Mouse (Mus musculus) midbrain, embryonic 16.5 days (tissue): ENCODE results near the gene Col23a1. TPM values are rescaled to one million over a fixed set of nuclear protein-coding genes. Genes with fewer than 3 reads are reported as not detected.

Experiments
- ATAC-seq: fragments of 200-750 bp; cut with Nextera tagmentation; 2 replicates; pipeline ENCODE4 v1.8.0; 2017; ENCODE audit warnings: moderate TSS enrichment
- H3K27ac ChIP-seq: fragments of 300-500 bp; sonication (generic); 2 replicates; pipeline ENCODE4 v1.5.1; 2014; ENCODE audit warnings: mild to moderate bottlenecking, low read length, mixed read lengths
- H3K27me3 ChIP-seq: fragments of 300-500 bp; sonication (generic); 2 replicates; pipeline ENCODE4 v1.6.1; 2014; ENCODE audit warnings: low read depth, low read length, mixed read lengths; ENCODE audit not compliant: control insufficient read depth, insufficient read depth
- H3K36me3 ChIP-seq: fragments of 300-500 bp; sonication (generic); 2 replicates; pipeline ENCODE4 v1.6.1; 2014; ENCODE audit warnings: mild to moderate bottlenecking, low read length, moderate library complexity, mixed read lengths; ENCODE audit not compliant: control insufficient read depth, insufficient read depth
- H3K4me1 ChIP-seq: fragments of 300-500 bp; sonication (generic); 2 replicates; pipeline ENCODE4 v1.6.1; 2014; ENCODE audit warnings: mild to moderate bottlenecking, low read length, mixed read lengths; ENCODE audit not compliant: control insufficient read depth, insufficient read depth
- H3K4me2 ChIP-seq: fragments of 300-500 bp; sonication (generic); 2 replicates; pipeline ENCODE4 v1.6.1; 2014; ENCODE audit warnings: mild to moderate bottlenecking, low read length, mixed read lengths
- H3K4me3 ChIP-seq: fragments of 300-500 bp; sonication (generic); 2 replicates; pipeline ENCODE4 v1.5.1; 2014; ENCODE audit warnings: low read depth, mild to moderate bottlenecking, low read length, moderate library complexity, mixed read lengths
- H3K9ac ChIP-seq: fragments of 300-500 bp; sonication (generic); 2 replicates; pipeline ENCODE4 v1.6.1; 2014; ENCODE audit warnings: low read depth, low read length, mixed read lengths
- H3K9me3 ChIP-seq: fragments of 300-500 bp; sonication (generic); replicated peaks from 2 replicates; pipeline ENCODE4 v1.6.1; 2014; ENCODE audit warnings: mild to moderate bottlenecking, low read length, mixed read lengths; ENCODE audit not compliant: control insufficient read depth, poor library complexity, severe bottlenecking
- WGBS: fragments of 180-500 bp; shearing (Covaris S2); extraction: QIAGEN DNeasy Blood & Tissue Kit; methylation state at CpG from one replicate; pipeline ENCODE4 v1.1.7; 2014; 5-methylcytosine and 5-hydroxymethylcytosine counted together
- polyA plus RNA-seq: library from polyadenylated mRNA; unstranded; fragments of >200 nt; fragmentation: Nextera tagmentation; extraction: Ambion mirVana; gene quantifications from 2 replicates; pipeline ENCODE4 v1.2.1, GENCODE M21; 2015

Col23a1 gene
- polyA plus RNA-seq, 1 experiment from 2014 or later, result 3.0 TPM

GRCm38 (mm10) chr11:51274418-51274817 lies 15.3 kb upstream of the Col23a1 start:
- no peaks in the 10 kb centered on the region for H3K4me1 ChIP-seq
- WGBS, result 77% methylated on average over 1 of the region's 1 CpGs
- no peaks in the 10 kb centered on the region for H3K9me3 ChIP-seq
- ATAC-seq, result no peak
- H3K36me3 ChIP-seq, result peaks cover 32% of the 10 kb centered on the region
- H3K27ac ChIP-seq, result no peak overlapping the region
- no peak overlapping the region for H3K4me3 ChIP-seq
- no peaks in the 10 kb centered on the region for H3K27me3 ChIP-seq
- H3K9ac ChIP-seq, result no peak overlapping the region
- H3K4me2 ChIP-seq, result no peak overlapping the region

- Histone ChIP-seq H3K27me3 (no peaks in the 10 kb centered on the region), H3K27ac (no peak overlapping the region)
- ATAC-seq, result peak; percentile 86
Measured at GRCm38 (mm10) chr11:51290066-51290955, 591 bp downstream of the Col23a1 start.

GRCm38 (mm10) chr11:51293956-51294530 lies 4.3 kb downstream of the Col23a1 start:
- no peak overlapping the region for H3K27ac ChIP-seq
- no peak for ATAC-seq

More at GRCm38 (mm10) chr11:51290066-51290955, 591 bp downstream of the Col23a1 start:
- Histone ChIP-seq H3K4me2 (peak overlapping the region; percentile 95), H3K9me3 (no peaks in the 10 kb centered on the region), H3K4me1 (peaks cover 4% of the 10 kb centered on the region), H3K4me3 (peak overlapping the region; percentile 59), H3K36me3 (no peaks in the 10 kb centered on the region), H3K9ac (peak overlapping the region; percentile 47)
- 2% methylated on average over 67 of the region's 74 CpGs for WGBS

GRCm38 (mm10) chr11:51295742-51296141 lies 6.0 kb downstream of the Col23a1 start:
- Histone ChIP-seq H3K4me1 (no peaks in the 10 kb centered on the region), H3K27me3 (no peaks in the 10 kb centered on the region), H3K4me3 (no peak overlapping the region), H3K36me3 (no peaks in the 10 kb centered on the region), H3K27ac (no peak overlapping the region), H3K9me3 (no peaks in the 10 kb centered on the region), H3K4me2 (no peak overlapping the region), H3K9ac (no peak overlapping the region)
- no peak for ATAC-seq
- 74% methylated on average over 3 of the region's 3 CpGs for WGBS

More at GRCm38 (mm10) chr11:51293956-51294530, 4.3 kb downstream of the Col23a1 start:
- H3K4me1 ChIP-seq, result peaks cover 4% of the 10 kb centered on the region
- H3K4me3 ChIP-seq, result no peak overlapping the region
- no peaks in the 10 kb centered on the region for H3K9me3 ChIP-seq
- H3K9ac ChIP-seq, result no peak overlapping the region
- H3K36me3 ChIP-seq, result no peaks in the 10 kb centered on the region
- WGBS, result 61% methylated on average over 2 of the region's 2 CpGs
- no peaks in the 10 kb centered on the region for H3K27me3 ChIP-seq
- no peak overlapping the region for H3K4me2 ChIP-seq

- Histone ChIP-seq H3K9me3 (no peaks in the 10 kb centered on the region), H3K4me2 (no peak overlapping the region), H3K27ac (no peak overlapping the region), H3K9ac (no peak overlapping the region), H3K4me1 (no peaks in the 10 kb centered on the region), H3K36me3 (no peaks in the 10 kb centered on the region), H3K27me3 (no peaks in the 10 kb centered on the region), H3K4me3 (no peak overlapping the region)
- no peak for ATAC-seq
- 86% methylated on average over 4 of the region's 4 CpGs for WGBS
Measured at GRCm38 (mm10) chr11:51298691-51299090, 9.0 kb downstream of the Col23a1 start.

GRCm38 (mm10) chr11:51302396-51302795 lies 12.7 kb downstream of the Col23a1 start:
- WGBS, result 91% methylated on average over 5 of the region's 5 CpGs

GRCm38 (mm10) chr11:51303981-51304553 lies 14.3 kb downstream of the Col23a1 start:
- Histone ChIP-seq H3K27me3 (no peaks in the 10 kb centered on the region), H3K9me3 (no peaks in the 10 kb centered on the region), H3K4me2 (no peak overlapping the region), H3K9ac (no peak overlapping the region), H3K4me3 (no peak overlapping the region), H3K27ac (no peak overlapping the region), H3K4me1 (no peaks in the 10 kb centered on the region), H3K36me3 (no peaks in the 10 kb centered on the region)
- no peak for ATAC-seq
- WGBS, result 78% methylated on average over 12 of the region's 12 CpGs

More at GRCm38 (mm10) chr11:51302396-51302795, 12.7 kb downstream of the Col23a1 start:
- H3K27me3 ChIP-seq, result no peaks in the 10 kb centered on the region
- no peaks in the 10 kb centered on the region for H3K9me3 ChIP-seq
- H3K9ac ChIP-seq, result no peak overlapping the region
- no peaks in the 10 kb centered on the region for H3K4me1 ChIP-seq
- no peak overlapping the region for H3K4me3 ChIP-seq
- no peaks in the 10 kb centered on the region for H3K36me3 ChIP-seq
- H3K27ac ChIP-seq, result no peak overlapping the region
- ATAC-seq, result no peak
- H3K4me2 ChIP-seq, result no peak overlapping the region

GRCm38 (mm10) chr11:51308306-51308705 lies 18.6 kb downstream of the Col23a1 start:
- Histone ChIP-seq H3K27ac (no peak overlapping the region), H3K4me2 (no peak overlapping the region), H3K4me3 (no peak overlapping the region), H3K9me3 (no peaks in the 10 kb centered on the region), H3K27me3 (no peaks in the 10 kb centered on the region), H3K9ac (no peak overlapping the region), H3K4me1 (no peaks in the 10 kb centered on the region), H3K36me3 (no peaks in the 10 kb centered on the region)
- ATAC-seq, result no peak
- WGBS, result 72% methylated on average over 5 of the region's 5 CpGs

GRCm38 (mm10) chr11:51311846-51312245 lies 22.1 kb downstream of the Col23a1 start:
- ATAC-seq, result no peak
- WGBS, result 76% methylated on average over 8 of the region's 8 CpGs

More at GRCm38 (mm10) chr11:51311846-51312245, 22.1 kb downstream of the Col23a1 start:
- Histone ChIP-seq H3K4me3 (no peak overlapping the region), H3K9ac (no peak overlapping the region), H3K27ac (no peak overlapping the region), H3K36me3 (no peaks in the 10 kb centered on the region), H3K4me2 (no peak overlapping the region), H3K9me3 (no peaks in the 10 kb centered on the region), H3K27me3 (no peaks in the 10 kb centered on the region), H3K4me1 (no peaks in the 10 kb centered on the region)
